Mouse (Mus musculus) bone marrow, adult 2 months (tissue): ENCODE measurements around the gene Tdgf1.

ENCODE experiments used
- CTCF ChIP-seq: fragments of 200-500 bp; IDR thresholded peaks from 2 replicates; pipeline ENCODE4 v1.5.1; 2011; ENCODE audit warnings: low read length, control low read depth; ENCODE audit not compliant: control insufficient read depth, insufficient read depth
- POLR2A ChIP-seq: fragments of 200-500 bp; IDR thresholded peaks from 2 replicates; pipeline ENCODE4 v1.6.1; 2011; ENCODE audit warnings: low read depth, mild to moderate bottlenecking, control low read depth, low read length, borderline replicate concordance; ENCODE audit not compliant: control insufficient read depth

GRCm38 (mm10) chr9:110994716-110995172 is 48.8 kb upstream of the Tdgf1 start:
- TF ChIP-seq CTCF (no peak; the same call in 1 of the 2 replicates), POLR2A (no peak)
